Mouse (Mus musculus): ENCODE data around the gene G3bp2. TPM values are rescaled to one million over a fixed set of nuclear protein-coding genes. Genes with fewer than 3 reads are reported as not detected.
"Not testable (repeated sequence)": the region's sequence is repeated elsewhere in the genome, so short reads cannot be mapped to it uniquely, and the experiment has no call there.

The G3bp2 gene
- 136 and 146 TPM in 2 replicates for polyA plus RNA-seq (2015; fragmentation: Nextera tagmentation; extraction: Ambion mirVana)

DNA sequence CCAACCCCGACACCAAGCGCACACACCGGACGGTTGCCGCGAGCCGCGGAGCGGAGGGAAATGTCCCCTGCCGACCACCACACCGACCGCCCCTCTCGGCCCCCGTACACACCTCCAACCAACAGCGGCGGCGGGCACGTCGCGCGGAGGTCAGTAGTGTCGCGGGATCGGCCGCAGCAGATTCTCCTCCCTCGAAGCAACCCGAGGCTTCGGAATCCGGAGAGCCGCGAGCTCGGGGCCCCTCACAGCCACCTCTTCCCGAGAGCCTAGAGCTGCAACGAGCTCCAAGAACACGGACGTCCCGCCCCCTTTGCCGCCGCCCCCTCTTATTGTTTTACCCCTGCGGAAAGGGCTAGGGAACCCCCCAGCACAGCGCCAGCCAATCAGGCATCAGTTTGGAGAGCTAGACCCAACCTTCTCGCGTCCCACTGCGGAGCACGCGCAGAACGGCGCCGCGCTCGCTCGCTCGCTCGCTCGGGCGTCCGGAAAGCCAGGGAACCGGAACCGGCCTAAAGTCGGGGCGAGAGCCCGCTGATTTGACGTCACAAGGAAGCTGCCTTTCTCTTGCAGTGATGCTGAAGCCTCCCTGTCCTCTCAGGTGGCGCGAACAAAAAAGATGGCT, at the start of gene G3bp2:
TSS of gene G3bp2 (minus strand) at position 303 of the 622 bp plus-strand sequence.
- Histone ChIP-seq H3K4me3 (peak within 1 kb of the TSS; percentile 78), H3K36me3 (no peaks in the 10 kb centered on the region), H3K27me3 (no peaks in the 10 kb centered on the region), H3K4me2 (peak within 1 kb of the TSS; percentile 54), H3K4me1 (peaks cover 20% of the 10 kb centered on the region), H3K9me3 (no peaks in the 10 kb centered on the region), H3K9ac (peak within 1 kb of the TSS; percentile 91), H3K27ac (peak within 1 kb of the TSS; percentile 98)
- ATAC-seq (ENCODE audit: insufficient number of reproducible peaks, low FRiP score, low TSS enrichment, low read depth) = peak; percentile 97
- WGBS = under 1% methylated on average over 65 of the region's 65 CpGs

DNA sequence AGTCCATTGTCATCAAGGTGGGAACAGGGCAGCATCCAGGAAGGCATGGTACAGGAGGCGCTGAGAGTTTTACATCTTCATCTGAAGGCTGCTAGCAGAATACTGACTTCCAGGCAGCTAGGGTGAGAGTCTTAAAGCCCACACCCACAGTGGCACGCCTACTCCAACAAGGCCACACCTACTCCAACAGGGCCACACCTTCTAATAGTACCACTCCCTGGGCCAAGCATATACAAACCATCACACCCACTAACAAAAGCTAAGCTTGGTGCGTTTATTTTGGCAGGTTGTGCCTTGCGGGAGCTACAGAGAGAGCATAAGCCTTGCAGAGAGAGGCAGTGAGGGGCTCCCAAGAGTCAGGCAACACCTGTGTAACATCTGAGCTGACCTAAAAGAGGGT, 49.5 kb upstream of the G3bp2 start:
- not testable (repeated sequence) for H3K9me3 ChIP-seq; ATAC-seq (ENCODE audit: insufficient number of reproducible peaks, low FRiP score, low TSS enrichment, low read depth); H3K27ac ChIP-seq; H3K36me3 ChIP-seq; H3K4me2 ChIP-seq; H3K9ac ChIP-seq; H3K27me3 ChIP-seq; H3K4me3 ChIP-seq
- 75% methylated on average over 4 of the region's 4 CpGs for WGBS
- peaks cover 14% of the 10 kb centered on the region for H3K4me1 ChIP-seq

DNA sequence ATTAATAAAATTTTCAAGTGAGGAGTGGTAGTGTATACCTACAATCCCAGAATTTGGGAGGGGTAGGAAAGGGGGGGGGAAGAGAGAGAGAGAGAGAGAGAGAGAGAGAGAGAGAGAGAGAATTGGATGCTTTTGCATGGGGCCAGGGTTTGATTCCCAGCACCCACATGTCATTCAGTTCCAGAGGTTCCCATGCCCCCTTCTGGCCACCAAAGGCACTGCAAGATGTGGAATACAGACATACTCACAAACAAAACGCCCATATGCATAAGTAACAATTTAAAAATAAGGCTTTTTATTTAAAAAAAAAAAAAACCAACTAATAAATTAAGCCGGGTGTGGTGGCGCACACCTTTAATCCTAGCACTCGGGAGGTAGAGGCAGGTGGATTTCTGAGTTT, 48.6 kb upstream of the G3bp2 start:
- no peaks in the 10 kb centered on the region for H3K36me3 ChIP-seq
- 96% methylated on average over 4 of the region's 4 CpGs for WGBS
- H3K9ac ChIP-seq = no peak overlapping the region
- H3K4me1 ChIP-seq = peaks cover 20% of the 10 kb centered on the region
- ATAC-seq (ENCODE audit: insufficient number of reproducible peaks, low FRiP score, low TSS enrichment, low read depth) = no peak
- no peaks in the 10 kb centered on the region for H3K27me3 ChIP-seq
- no peaks in the 10 kb centered on the region for H3K9me3 ChIP-seq
- H3K27ac ChIP-seq = no peak overlapping the region
- H3K4me2 ChIP-seq = no peak overlapping the region
- H3K4me3 ChIP-seq = no peak overlapping the region

DNA sequence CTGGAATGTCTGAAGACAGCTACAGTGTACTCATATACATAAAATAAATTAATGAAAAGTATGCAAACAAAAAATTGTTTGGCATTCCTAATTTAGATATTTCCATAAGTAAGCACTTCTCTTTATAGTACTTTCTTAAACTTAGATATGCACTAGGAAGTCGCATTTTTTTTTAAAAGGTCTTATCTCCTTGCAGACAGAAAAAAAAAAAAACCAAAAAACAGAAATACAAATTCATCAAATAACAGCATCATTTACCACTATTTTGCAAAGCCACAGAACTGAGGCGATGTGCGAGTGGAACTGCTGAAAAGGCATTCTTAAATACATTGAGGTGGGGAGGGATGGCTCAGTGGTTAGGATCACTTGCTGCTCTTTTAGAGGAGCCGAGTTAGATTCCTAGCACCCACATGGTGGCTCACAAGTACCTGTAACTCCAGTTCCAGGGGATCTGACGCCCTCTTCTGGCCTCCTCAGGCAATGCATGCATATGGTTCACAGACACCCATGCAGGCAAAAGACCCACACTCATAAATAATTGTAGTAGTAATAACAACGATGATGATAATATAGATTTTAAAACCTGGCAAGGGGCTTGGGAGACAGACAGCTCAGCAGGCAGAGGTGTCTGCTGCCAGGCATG, 46.6 kb upstream of the G3bp2 start:
- no peaks in the 10 kb centered on the region for H3K27me3 ChIP-seq

DNA sequence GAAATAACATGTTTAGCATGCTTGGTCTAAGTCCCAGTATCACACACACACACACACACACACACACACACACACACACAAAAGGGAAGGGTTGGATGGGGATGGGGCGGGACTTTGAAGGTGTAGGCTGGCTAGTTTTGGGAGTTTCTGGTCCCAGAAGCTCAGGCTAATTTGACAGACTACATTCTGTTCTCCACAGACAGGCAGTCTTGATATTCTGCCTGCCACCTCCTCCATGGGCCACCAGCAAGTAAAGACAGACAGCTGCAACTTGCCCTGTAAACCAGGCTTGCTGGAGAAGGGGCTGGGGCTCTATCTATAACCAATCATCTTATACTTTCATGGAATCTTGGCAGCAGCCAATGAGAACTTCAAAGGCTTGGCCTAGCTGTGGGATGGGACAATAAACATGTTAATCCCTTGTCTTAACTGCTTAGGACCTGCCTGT, 45.8 kb upstream of the G3bp2 start:
- no peak for ATAC-seq (ENCODE audit: insufficient number of reproducible peaks, low FRiP score, low TSS enrichment, low read depth)
- H3K9me3 ChIP-seq = no peaks in the 10 kb centered on the region
- H3K9ac ChIP-seq = no peak overlapping the region
- H3K27me3 ChIP-seq = no peaks in the 10 kb centered on the region
- no peak overlapping the region for H3K27ac ChIP-seq
- no peak overlapping the region for H3K4me3 ChIP-seq
- no peak overlapping the region for H3K4me2 ChIP-seq
- no peaks in the 10 kb centered on the region for H3K36me3 ChIP-seq
- peaks cover 13% of the 10 kb centered on the region for H3K4me1 ChIP-seq
- 67% methylated on average over 1 of the region's 1 CpGs for WGBS

More for the DNA sequence above, 46.6 kb upstream of the G3bp2 start:
- 87% methylated on average over 6 of the region's 6 CpGs for WGBS
- Histone ChIP-seq H3K27ac (no peak overlapping the region), H3K9me3 (no peaks in the 10 kb centered on the region), H3K4me3 (no peak overlapping the region), H3K36me3 (no peaks in the 10 kb centered on the region), H3K4me1 (peaks cover 13% of the 10 kb centered on the region), H3K4me2 (no peak overlapping the region), H3K9ac (no peak overlapping the region)
- ATAC-seq (ENCODE audit: insufficient number of reproducible peaks, low FRiP score, low TSS enrichment, low read depth) = no peak

DNA sequence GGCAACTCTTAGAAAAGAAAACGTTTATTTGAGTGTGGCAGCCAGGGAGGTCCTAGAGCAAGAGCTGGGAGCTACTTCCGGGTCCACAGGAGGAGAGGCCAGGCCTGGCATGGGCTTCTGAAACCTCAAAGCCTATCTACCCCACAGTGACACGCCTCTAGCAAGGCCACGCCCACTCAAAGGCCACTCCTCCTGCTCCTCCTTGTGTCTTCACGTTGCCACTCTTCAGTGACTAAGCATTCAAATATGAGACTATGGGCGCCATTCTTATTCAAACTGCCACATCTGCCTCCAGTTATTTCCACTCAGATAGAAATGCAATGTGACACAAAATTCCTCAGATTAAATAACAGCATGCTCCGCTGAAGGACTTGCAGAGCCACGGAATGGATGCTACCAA, 45.1 kb upstream of the G3bp2 start:
- H3K27ac ChIP-seq = 0 out of 2 replicates have a peak overlapping the region, but pooled peaks have one; percentile 5
- H3K36me3 ChIP-seq = no peaks in the 10 kb centered on the region
- no peaks in the 10 kb centered on the region for H3K9me3 ChIP-seq
- WGBS = 14% methylated on average over 8 of the region's 8 CpGs
- H3K4me2 ChIP-seq = no peak overlapping the region
- no peaks in the 10 kb centered on the region for H3K27me3 ChIP-seq
- no peak overlapping the region for H3K4me3 ChIP-seq
- peaks cover 13% of the 10 kb centered on the region for H3K4me1 ChIP-seq
- ATAC-seq (ENCODE audit: insufficient number of reproducible peaks, low FRiP score, low TSS enrichment, low read depth) = no peak
- no peak overlapping the region for H3K9ac ChIP-seq

DNA sequence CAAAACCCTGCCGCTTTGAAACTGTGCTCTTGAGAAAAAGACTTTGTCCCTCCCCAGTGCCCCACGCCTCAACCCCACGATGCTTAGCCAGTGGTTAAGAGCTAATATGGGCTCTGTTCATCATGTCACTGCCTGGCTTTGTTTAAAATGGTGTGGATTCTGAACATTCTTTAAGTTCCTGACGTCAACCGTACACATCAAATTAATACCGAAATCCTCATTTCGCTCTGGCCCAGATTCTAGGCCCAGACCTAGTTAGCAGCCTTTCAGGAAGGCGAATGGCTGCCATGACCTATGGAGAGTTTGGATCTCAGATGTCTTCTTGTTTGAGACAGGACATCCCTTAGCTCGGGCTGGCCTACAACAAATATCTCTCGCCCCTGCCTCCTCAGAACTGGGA, 44.2 kb upstream of the G3bp2 start:
- WGBS = 78% methylated on average over 10 of the region's 10 CpGs
- Histone ChIP-seq H3K4me3 (no peak overlapping the region), H3K9me3 (no peaks in the 10 kb centered on the region), H3K9ac (no peak overlapping the region), H3K27ac (peak overlapping the region; percentile 54; the same call in 1 of the 2 replicates), H3K4me2 (no peak overlapping the region), H3K4me1 (peaks cover 13% of the 10 kb centered on the region), H3K27me3 (no peaks in the 10 kb centered on the region), H3K36me3 (no peaks in the 10 kb centered on the region)
- ATAC-seq (ENCODE audit: insufficient number of reproducible peaks, low FRiP score, low TSS enrichment, low read depth) = no peak

DNA sequence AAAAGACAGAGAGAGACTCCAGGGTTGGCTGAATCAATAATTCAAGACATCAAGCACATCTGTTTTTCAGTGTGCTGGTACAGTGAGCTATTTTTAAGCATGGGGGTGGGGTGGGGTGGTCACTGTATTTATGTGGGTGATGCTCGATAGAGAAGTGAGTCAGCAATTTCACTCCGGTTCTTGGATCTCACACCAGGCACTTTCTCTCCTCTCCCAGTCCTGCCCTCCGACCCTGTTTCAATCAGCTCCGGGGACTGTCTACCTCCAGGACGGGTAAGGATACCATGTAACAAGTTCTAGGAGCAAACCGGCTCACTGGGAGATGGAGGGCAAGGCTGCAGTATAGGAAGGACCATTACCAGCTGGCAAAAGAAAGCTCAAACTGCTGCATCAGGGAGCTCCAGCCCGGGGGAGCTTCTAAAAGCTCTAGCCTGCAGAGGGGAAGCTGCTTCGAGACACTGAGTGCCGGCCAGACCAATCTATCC, 43.7 kb upstream of the G3bp2 start:
- Histone ChIP-seq H3K36me3 (no peaks in the 10 kb centered on the region), H3K4me1 (peaks cover 13% of the 10 kb centered on the region), H3K9me3 (no peaks in the 10 kb centered on the region), H3K4me2 (no peak overlapping the region), H3K27me3 (no peaks in the 10 kb centered on the region), H3K9ac (no peak overlapping the region), H3K4me3 (no peak overlapping the region), H3K27ac (peak overlapping the region; percentile 54)
- 59% methylated on average over 9 of the region's 9 CpGs for WGBS
- no peak for ATAC-seq (ENCODE audit: insufficient number of reproducible peaks, low FRiP score, low TSS enrichment, low read depth)

DNA sequence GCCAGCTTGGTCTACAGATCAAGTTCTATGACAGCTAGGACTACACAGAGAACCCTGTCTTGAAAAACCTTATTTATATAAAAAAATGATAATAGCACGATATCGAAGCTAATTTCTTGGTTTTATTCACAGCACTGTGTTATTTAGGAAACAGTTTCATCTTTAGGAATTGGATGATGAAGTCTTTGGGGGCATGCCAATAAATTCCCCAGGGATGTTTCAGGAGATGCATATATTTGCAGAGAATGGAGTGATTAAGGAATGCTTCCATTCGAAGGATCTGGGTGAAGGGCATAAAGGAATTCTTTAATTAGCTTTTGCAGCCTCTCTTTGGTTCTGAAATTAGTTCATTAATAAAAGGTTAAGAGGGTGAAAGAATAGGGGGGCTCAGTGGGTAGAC, 41.9 kb upstream of the G3bp2 start:
- no peaks in the 10 kb centered on the region for H3K9me3 ChIP-seq
- no peak overlapping the region for H3K9ac ChIP-seq

DNA sequence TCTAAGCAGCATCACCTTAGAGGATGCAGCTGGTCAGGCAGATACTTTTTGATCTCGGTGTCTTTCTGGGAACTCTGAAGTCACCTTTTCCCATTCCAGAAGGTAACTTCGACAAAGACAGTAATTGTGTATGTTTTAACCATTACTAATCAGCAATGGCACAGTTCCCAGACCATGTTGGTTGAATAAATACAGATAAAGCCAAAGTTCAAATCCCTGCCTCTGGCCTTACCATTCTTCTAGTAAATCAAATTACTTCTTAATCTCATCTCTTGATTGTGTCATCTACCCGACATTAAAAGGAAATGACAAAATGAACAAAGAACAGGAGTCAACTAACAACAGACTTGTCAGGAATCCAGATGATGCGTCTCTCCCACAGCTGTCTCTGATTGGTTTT, 38.1 kb upstream of the G3bp2 start:
- 82% methylated on average over 4 of the region's 4 CpGs for WGBS
- no peak overlapping the region for H3K4me3 ChIP-seq
- H3K27ac ChIP-seq = no peak overlapping the region
- H3K9me3 ChIP-seq = no peaks in the 10 kb centered on the region
- H3K36me3 ChIP-seq = no peaks in the 10 kb centered on the region
- no peak overlapping the region for H3K9ac ChIP-seq
- no peaks in the 10 kb centered on the region for H3K4me1 ChIP-seq
- no peaks in the 10 kb centered on the region for H3K27me3 ChIP-seq
- no peak for ATAC-seq (ENCODE audit: insufficient number of reproducible peaks, low FRiP score, low TSS enrichment, low read depth)
- no peak overlapping the region for H3K4me2 ChIP-seq

More for the DNA sequence above, 41.9 kb upstream of the G3bp2 start:
- Histone ChIP-seq H3K4me3 (no peak overlapping the region), H3K27ac (no peak overlapping the region), H3K4me1 (peaks cover 13% of the 10 kb centered on the region), H3K27me3 (no peaks in the 10 kb centered on the region), H3K4me2 (no peak overlapping the region), H3K36me3 (no peaks in the 10 kb centered on the region)
- WGBS = 92% methylated on average over 3 of the region's 3 CpGs
- no peak for ATAC-seq (ENCODE audit: insufficient number of reproducible peaks, low FRiP score, low TSS enrichment, low read depth)

DNA sequence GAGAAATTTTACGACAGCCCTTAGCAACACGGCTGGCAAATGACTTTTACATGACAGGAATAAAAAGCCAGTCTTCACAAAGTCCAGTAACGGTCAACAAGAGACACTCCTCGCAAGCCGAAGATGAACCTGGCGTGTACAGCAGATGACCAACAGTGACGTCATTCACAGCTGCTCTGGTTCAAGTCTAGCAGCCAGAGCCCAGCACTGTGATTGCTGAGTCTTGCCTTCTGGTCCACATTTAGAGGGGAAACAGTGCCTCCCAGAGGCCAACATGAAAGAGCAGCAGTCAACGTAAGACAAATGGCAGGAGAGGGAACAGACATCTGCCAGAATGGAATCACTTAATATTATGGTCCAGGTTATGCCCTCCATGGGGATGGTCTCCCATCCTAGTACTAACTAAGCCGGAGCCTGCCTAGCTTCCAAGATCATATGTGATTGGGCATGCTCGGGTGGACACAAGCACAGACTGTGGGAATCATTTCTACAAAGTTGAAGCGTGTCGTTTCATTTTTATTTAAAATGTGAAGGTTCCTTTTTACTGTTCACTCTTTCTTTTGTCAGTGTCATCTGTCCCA, 34.4 kb upstream of the G3bp2 start:
- 45% methylated on average over 12 of the region's 12 CpGs for WGBS
- no peak overlapping the region for H3K27ac ChIP-seq
- ATAC-seq (ENCODE audit: insufficient number of reproducible peaks, low FRiP score, low TSS enrichment, low read depth) = no peak
- H3K9ac ChIP-seq = no peak overlapping the region
- 0 out of 2 replicates have a peak, but pooled peaks cover under 1% of the 10 kb centered on the region for H3K4me1 ChIP-seq
- H3K9me3 ChIP-seq = no peaks in the 10 kb centered on the region
- H3K27me3 ChIP-seq = no peaks in the 10 kb centered on the region
- H3K4me3 ChIP-seq = no peak overlapping the region
- H3K36me3 ChIP-seq = no peaks in the 10 kb centered on the region
- H3K4me2 ChIP-seq = no peak overlapping the region

DNA sequence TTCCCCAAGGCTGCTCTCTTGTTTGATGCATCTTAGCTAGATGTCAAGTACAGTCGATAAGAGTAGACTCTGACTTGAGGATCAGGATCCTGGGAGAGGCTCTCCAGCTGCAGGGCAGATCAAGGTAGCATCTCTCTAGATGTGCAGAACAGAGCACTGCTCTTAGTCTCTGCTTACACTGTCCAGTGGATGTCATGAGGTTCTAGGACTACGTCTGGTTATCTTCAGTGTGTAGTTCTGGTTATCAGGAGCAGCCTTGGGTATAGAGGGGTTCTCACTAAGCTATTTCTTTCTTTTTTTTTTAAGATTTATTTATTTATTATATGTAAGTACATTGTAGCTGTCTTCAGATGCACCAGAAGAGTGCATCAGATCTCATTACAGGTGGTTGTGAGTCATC, 31.4 kb upstream of the G3bp2 start:
- H3K27ac ChIP-seq = no peak overlapping the region
- WGBS = 86% methylated on average over 2 of the region's 2 CpGs
- H3K4me2 ChIP-seq = no peak overlapping the region
- H3K9me3 ChIP-seq = no peaks in the 10 kb centered on the region
- no peaks in the 10 kb centered on the region for H3K36me3 ChIP-seq
- no peak overlapping the region for H3K4me3 ChIP-seq
- H3K4me1 ChIP-seq = peaks cover 10% of the 10 kb centered on the region; the same call in 1 of the 2 replicates
- ATAC-seq (ENCODE audit: insufficient number of reproducible peaks, low FRiP score, low TSS enrichment, low read depth) = no peak
- H3K9ac ChIP-seq = no peak overlapping the region
- no peaks in the 10 kb centered on the region for H3K27me3 ChIP-seq

All from limb, embryonic 15.5 days (tissue).